In the genomic region with DNA sequence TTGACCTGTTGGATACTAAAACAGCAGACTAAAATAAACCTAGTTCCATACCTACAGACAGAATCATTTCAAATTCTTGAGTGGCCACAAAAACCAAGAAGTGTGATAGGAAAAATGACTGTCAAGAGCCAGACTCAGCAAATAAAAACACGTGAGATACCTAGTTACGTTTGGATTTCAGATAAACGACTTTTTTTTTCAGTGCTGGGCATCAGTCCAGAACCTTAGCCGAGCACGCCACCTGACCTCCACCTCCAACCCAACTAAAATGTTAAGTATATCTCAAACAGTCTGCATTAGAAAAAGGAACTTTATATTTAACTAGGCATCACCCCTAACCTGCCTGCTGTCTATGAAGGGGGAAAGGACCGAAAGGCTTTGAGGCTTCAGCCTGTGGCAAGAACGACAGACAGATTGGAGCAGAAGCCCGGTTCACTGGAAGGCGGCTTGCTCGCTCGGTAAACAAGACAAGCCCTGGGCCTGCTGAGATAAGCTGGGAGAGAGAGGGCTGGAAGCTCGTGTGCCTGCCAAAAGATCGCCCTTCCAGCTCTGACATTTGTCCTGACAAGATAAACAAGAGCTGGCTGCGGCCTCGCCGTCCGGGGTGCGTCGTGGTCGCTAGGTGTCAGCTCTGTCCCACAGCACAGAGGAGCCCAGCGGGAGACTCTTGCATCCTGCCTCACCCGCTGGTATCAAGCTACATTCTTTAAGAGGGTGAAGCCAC, we compare ENCODE assay signal across 7 mouse cellular contexts. TPM values are rescaled to one million over a fixed set of nuclear protein-coding genes. Genes with fewer than 3 reads are reported as not detected.
DNase-seq lines count a peak whose midpoint lies in the region; ATAC-seq and TF ChIP-seq lines count a peak whose summit lies in the region.

No protein-coding gene starts in this region.

- H3K9ac ChIP-seq in embryonic facial prominence, embryonic 13.5 days: 0 out of 2 replicates have a peak overlapping the region, but pooled peaks have one; percentile 27
- H3K9ac ChIP-seq in heart, adult 2 months (ENCODE audit: low read depth, low read length): peak overlapping the region; percentile 4
- H3K9ac ChIP-seq in limb, embryonic 13.5 days: no peak overlapping the region
- peak overlapping the region; percentile 31; the same call in 1 of the 2 replicates for H3K9ac ChIP-seq in midbrain, embryonic 16.5 days (ENCODE audit: low read depth, low read length)

- no peaks in the 10 kb centered on the region for H3K9me3 ChIP-seq in embryonic facial prominence, embryonic 13.5 days
- H3K9me3 ChIP-seq in limb, embryonic 13.5 days: no peaks in the 10 kb centered on the region
- no peaks in the 10 kb centered on the region for H3K9me3 ChIP-seq in midbrain, embryonic 16.5 days (replicated peaks; ENCODE audit: control insufficient read depth, low read length, poor library complexity, severe bottlenecking)

- peak; percentile 94 for TF ChIP-seq CTCF in heart, adult 2 months (IDR thresholded peaks at IDR 0.05)
- peak; percentile 95 for TF ChIP-seq CTCF in spleen, adult 2 months (IDR thresholded peaks at IDR 0.05; ENCODE audit: extremely low read depth, insufficient read depth, insufficient read length, insufficient replicate concordance)

- DNase-seq in adrenal gland, postnatal 14 days: peak; percentile 93
- DNase-seq in heart, adult 2 months: peak; percentile 84 to 90
- DNase-seq in kidney, adult 8-10 months: peak; percentile 80 to 83
- DNase-seq in spleen, adult 2 months (ENCODE audit: low read depth in 1 of 2, low spot score in 2 of 2): peak; percentile 45 to 75

- H3K4me3 ChIP-seq in embryonic facial prominence, embryonic 13.5 days: peak overlapping the region; percentile 22
- peak overlapping the region; percentile 29; the same call in 1 of the 2 replicates for H3K4me3 ChIP-seq in heart, adult 2 months
- no peak overlapping the region for H3K4me3 ChIP-seq in limb, embryonic 13.5 days
- H3K4me3 ChIP-seq in midbrain, embryonic 16.5 days (ENCODE audit: low read depth, low read length): 0 out of 2 replicates have a peak overlapping the region, but pooled peaks have one; percentile 5
- H3K4me3 ChIP-seq in spleen, adult 2 months (ENCODE audit: extremely low read depth, insufficient read depth, insufficient read length): no peak overlapping the region

- H3K4me1 ChIP-seq in embryonic facial prominence, embryonic 13.5 days: peaks cover 36% of the 10 kb centered on the region
- peaks cover 3% of the 10 kb centered on the region for H3K4me1 ChIP-seq in heart, adult 2 months (ENCODE audit: control insufficient read depth, insufficient read depth, low read length)
- peaks cover 34% of the 10 kb centered on the region for H3K4me1 ChIP-seq in limb, embryonic 13.5 days
- peaks cover 9% of the 10 kb centered on the region for H3K4me1 ChIP-seq in midbrain, embryonic 16.5 days (ENCODE audit: control insufficient read depth, insufficient read depth, low read length)
- H3K4me1 ChIP-seq in spleen, adult 2 months (ENCODE audit: control insufficient read depth, insufficient read depth, insufficient read length): no peaks in the 10 kb centered on the region

- intact Hi-C loops in heart, adult 2 months (cut with DNase I): loop anchor here (1.0 to 10.0 kb wide), 3 partner anchors 135 to 387 kb away; a partner anchor contains a TSS

- no peaks in the 10 kb centered on the region for H3K36me3 ChIP-seq in embryonic facial prominence, embryonic 13.5 days
- no peaks in the 10 kb centered on the region for H3K36me3 ChIP-seq in heart, adult 2 months (ENCODE audit: control insufficient read depth, insufficient read depth, low read length)
- H3K36me3 ChIP-seq in limb, embryonic 13.5 days: no peaks in the 10 kb centered on the region
- no peaks in the 10 kb centered on the region for H3K36me3 ChIP-seq in midbrain, embryonic 16.5 days (ENCODE audit: control insufficient read depth, insufficient read depth, low read length)
- no peaks in the 10 kb centered on the region for H3K36me3 ChIP-seq in spleen, adult 2 months (ENCODE audit: control insufficient read depth, insufficient read depth, low read length)

- TF ChIP-seq EP300 in heart, adult 2 months (IDR thresholded peaks at IDR 0.05; ENCODE audit: insufficient read depth, low read depth, low read length): peak; percentile 87; the same call in 1 of the 2 replicates

- H3K4me2 ChIP-seq in embryonic facial prominence, embryonic 13.5 days: peak overlapping the region; percentile 58
- H3K4me2 ChIP-seq in limb, embryonic 13.5 days (replicated peaks): peak overlapping the region; percentile 56
- peak overlapping the region; percentile 38 for H3K4me2 ChIP-seq in midbrain, embryonic 16.5 days (ENCODE audit: low read length)

- H3K79me2 ChIP-seq in heart, adult 2 months (replicated peaks; ENCODE audit: control insufficient read depth, insufficient read depth, low read length): no peaks in the 10 kb centered on the region

- no peak; the same call in 1 of the 2 replicates for TF ChIP-seq POLR2A in heart, adult 2 months (IDR thresholded peaks at IDR 0.05; ENCODE audit: insufficient read depth, low read depth, low read length)
- no peak for TF ChIP-seq POLR2A in spleen, adult 2 months (IDR thresholded peaks at IDR 0.05; ENCODE audit: low read depth, low read length)

- 15% methylated on average over 22 of the region's 22 CpGs for WGBS in embryonic facial prominence, embryonic 13.5 days
- WGBS in heart, adult 2 months: 3% methylated on average over 22 of the region's 22 CpGs
- 14% methylated on average over 22 of the region's 22 CpGs for WGBS in limb, embryonic 13.5 days
- 16% methylated on average over 22 of the region's 22 CpGs for WGBS in midbrain, embryonic 16.5 days
- WGBS in spleen, adult 2 months: 21% methylated on average over 22 of the region's 22 CpGs

- no peak for ATAC-seq in embryonic facial prominence, embryonic 13.5 days (ENCODE audit: insufficient number of reproducible peaks, insufficient read depth, low FRiP score, low TSS enrichment, low read depth)
- ATAC-seq in limb, embryonic 13.5 days (ENCODE audit: low FRiP score, low read depth): peak; percentile 66; the same call in 1 of the 2 replicates
- ATAC-seq in midbrain, embryonic 16.5 days: peak; percentile 94

- H3K27me3 ChIP-seq in embryonic facial prominence, embryonic 13.5 days: no peaks in the 10 kb centered on the region
- no peaks in the 10 kb centered on the region for H3K27me3 ChIP-seq in heart, adult 2 months (ENCODE audit: control insufficient read depth, insufficient read depth, low read length)
- no peaks in the 10 kb centered on the region for H3K27me3 ChIP-seq in limb, embryonic 13.5 days
- H3K27me3 ChIP-seq in midbrain, embryonic 16.5 days (ENCODE audit: control insufficient read depth, insufficient read depth, low read depth, low read length): no peaks in the 10 kb centered on the region
- no peaks in the 10 kb centered on the region for H3K27me3 ChIP-seq in spleen, adult 2 months (ENCODE audit: control insufficient read depth, insufficient read depth, low read length)

- H3K27ac ChIP-seq in embryonic facial prominence, embryonic 13.5 days: peak overlapping the region; percentile 44; the same call in 1 of the 2 replicates
- peak overlapping the region; percentile 88 for H3K27ac ChIP-seq in heart, adult 2 months
- peak overlapping the region; percentile 6; the same call in 1 of the 2 replicates for H3K27ac ChIP-seq in limb, embryonic 13.5 days
- no peak overlapping the region; the same call in 1 of the 2 replicates for H3K27ac ChIP-seq in midbrain, embryonic 16.5 days (ENCODE audit: low read length)
- peak overlapping the region; percentile 73 for H3K27ac ChIP-seq in spleen, adult 2 months (ENCODE audit: insufficient read depth, low read length)

RNA-seq across cellular contexts. Expression of a gene that starts 32.8 kb away (rescaled TPM):
- total RNA-seq in adrenal gland, postnatal 14 days (2021): 13.9 and 20.8 TPM in 2 replicates
- polyA plus RNA-seq in embryonic facial prominence, embryonic 13.5 days (2015; fragmentation: Nextera tagmentation; extraction: Ambion mirVana): 30.4 and 39.3 TPM in 2 replicates
- 10 to 100 TPM; 31.5 to 34.7 TPM for total RNA-seq in heart, adult 2 months (2021)
- 22.5 and 56.1 TPM in 2 replicates for polyA plus RNA-seq in heart, adult 2 months (2012; rRNA removed)
- 30.5 and 37.3 TPM in 2 replicates for polyA plus RNA-seq in limb, embryonic 13.5 days (2015; fragmentation: Nextera tagmentation; extraction: Ambion mirVana)
- 35.9 and 41.6 TPM in 2 replicates for polyA plus RNA-seq in midbrain, embryonic 16.5 days (2015; fragmentation: Nextera tagmentation; extraction: Ambion mirVana)
- 7.9 and 10.5 TPM in 2 replicates for polyA plus RNA-seq in spleen, adult 2 months (2012; rRNA removed)

RNA-seq across cellular contexts. Expression of a gene that starts 32.9 kb away (rescaled TPM):
- 21.6 and 28.3 TPM in 2 replicates for total RNA-seq in adrenal gland, postnatal 14 days (2021)
- 16.8 and 17.5 TPM in 2 replicates for polyA plus RNA-seq in embryonic facial prominence, embryonic 13.5 days (2015; fragmentation: Nextera tagmentation; extraction: Ambion mirVana)
- total RNA-seq in heart, adult 2 months (2021): 10 to 100 TPM; 41.9 to 49.4 TPM
- 13.8 and 33.4 TPM in 2 replicates for polyA plus RNA-seq in heart, adult 2 months (2012; rRNA removed)
- 17.8 and 20.1 TPM in 2 replicates for polyA plus RNA-seq in limb, embryonic 13.5 days (2015; fragmentation: Nextera tagmentation; extraction: Ambion mirVana)
- 14.6 and 15.6 TPM in 2 replicates for polyA plus RNA-seq in midbrain, embryonic 16.5 days (2015; fragmentation: Nextera tagmentation; extraction: Ambion mirVana)
- 1.4 and 1.9 TPM in 2 replicates for polyA plus RNA-seq in spleen, adult 2 months (2012; rRNA removed)

RNA-seq across cellular contexts. Expression of a gene that starts 33.5 kb away (rescaled TPM):
- total RNA-seq in adrenal gland, postnatal 14 days (2021): 3.0 and 5.0 TPM in 2 replicates
- polyA plus RNA-seq in embryonic facial prominence, embryonic 13.5 days (2015; fragmentation: Nextera tagmentation; extraction: Ambion mirVana): 1.7 and 2.7 TPM in 2 replicates
- 10 to 100 TPM in 1 of 2 experiments, 1 to 10 TPM in 1; 9.3 to 11.2 TPM for total RNA-seq in heart, adult 2 months (2021)
- 2.0 and 3.0 TPM in 2 replicates for polyA plus RNA-seq in heart, adult 2 months (2012; rRNA removed)
- 1.2 and 1.3 TPM in 2 replicates for polyA plus RNA-seq in limb, embryonic 13.5 days (2015; fragmentation: Nextera tagmentation; extraction: Ambion mirVana)
- 10.4 and 13.7 TPM in 2 replicates for polyA plus RNA-seq in midbrain, embryonic 16.5 days (2015; fragmentation: Nextera tagmentation; extraction: Ambion mirVana)
- 2.2 and 2.7 TPM in 2 replicates for polyA plus RNA-seq in spleen, adult 2 months (2012; rRNA removed)

Comparison
In these comparisons a context has a peak if more than half of its experiments do, and no peak if none do; other contexts are left out.
1. H3K4me3 ChIP-seq: peak in embryonic facial prominence, embryonic 13.5 days (single experiment), heart, adult 2 months (single experiment) and midbrain, embryonic 16.5 days (single experiment); none in limb, embryonic 13.5 days (single experiment) and spleen, adult 2 months (single experiment).
2. Peak in every context shown above with its lines, with median percentiles within 50 percentile points of each other: DNase-seq and H3K4me2 ChIP-seq.